Mouse (Mus musculus): Measurements from ENCODE around the gene Slco1a1. TPM values are rescaled to one million over a fixed set of nuclear protein-coding genes. Genes with fewer than 3 reads are reported as not detected.

Slco1a1 gene
- polyA plus RNA-seq (2017; shearing (Covaris generic)) = not detected

DNA sequence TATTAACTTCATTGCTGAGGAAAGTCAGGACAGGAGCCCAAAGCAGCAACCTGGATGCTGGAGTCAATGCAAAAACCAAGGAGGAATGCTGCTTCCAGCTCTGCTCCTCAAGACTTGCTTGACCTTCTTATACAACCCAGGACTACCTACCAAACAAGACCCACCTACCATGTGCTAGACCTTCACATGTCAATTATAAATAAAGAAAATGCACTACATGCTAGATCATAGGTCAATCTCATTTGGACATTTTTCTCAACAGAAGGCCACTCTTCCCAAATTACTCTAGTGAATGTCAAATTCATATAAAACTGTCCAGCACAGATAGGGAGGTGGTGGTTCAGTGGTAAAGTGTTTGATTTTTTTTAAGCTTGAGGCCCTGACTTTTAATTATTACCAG is at the start of gene Slco1a1:
Gene Slco1a1, minus strand, starts transcription at position 101 of the 400 bp plus-strand sequence.

Other genes with a start within 250 kb of the Slco1a1 start
- gene Gm5724, start 173.2 kb downstream of the Slco1a1 start, polyA plus RNA-seq (2017; shearing (Covaris generic)) = under 1 TPM in 1 of 2 experiments, not detected in 1; 0.06 TPM
- gene Slco1a4, start 90.8 kb downstream of the Slco1a1 start, polyA plus RNA-seq (2017; shearing (Covaris generic)) = under 1 TPM in 1 of 2 experiments, not detected in 1; 0.16 TPM
- not detected for gene Gm6614, start 64.5 kb upstream of the Slco1a1 start, polyA plus RNA-seq (2017; shearing (Covaris generic))

Data from activated CD4-positive, CD25-positive, alpha-beta regulatory T cell (primary cell).